Mouse (Mus musculus) thymus, postnatal 25 days (tissue): ENCODE results near the gene Mlf2.

Experiments
- DNase-seq: peaks from one replicate; pipeline ENCODE4 v3.0.0; 2022

Mlf2 gene

DNA sequence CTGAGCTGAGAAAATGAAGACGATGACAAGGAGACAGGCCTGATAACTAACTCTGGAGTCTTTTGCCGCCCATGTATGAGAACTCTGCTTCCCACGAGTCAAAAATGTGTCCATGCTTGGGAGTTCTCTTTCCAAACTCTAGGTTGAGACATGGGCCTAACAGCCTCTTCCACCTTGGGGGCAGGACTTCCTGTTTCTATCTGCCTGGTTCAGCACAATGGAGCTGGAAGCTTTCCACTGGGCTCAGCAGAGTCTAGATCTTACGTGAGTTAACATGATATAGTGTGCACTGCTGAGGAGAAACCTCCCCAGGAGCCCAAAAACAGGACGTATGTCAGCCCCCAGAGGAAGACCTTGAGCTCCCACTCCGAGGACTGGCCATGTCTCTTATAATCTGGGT lies 18.0 kb upstream of the Mlf2 start:
- DNase-seq: no peak

DNA sequence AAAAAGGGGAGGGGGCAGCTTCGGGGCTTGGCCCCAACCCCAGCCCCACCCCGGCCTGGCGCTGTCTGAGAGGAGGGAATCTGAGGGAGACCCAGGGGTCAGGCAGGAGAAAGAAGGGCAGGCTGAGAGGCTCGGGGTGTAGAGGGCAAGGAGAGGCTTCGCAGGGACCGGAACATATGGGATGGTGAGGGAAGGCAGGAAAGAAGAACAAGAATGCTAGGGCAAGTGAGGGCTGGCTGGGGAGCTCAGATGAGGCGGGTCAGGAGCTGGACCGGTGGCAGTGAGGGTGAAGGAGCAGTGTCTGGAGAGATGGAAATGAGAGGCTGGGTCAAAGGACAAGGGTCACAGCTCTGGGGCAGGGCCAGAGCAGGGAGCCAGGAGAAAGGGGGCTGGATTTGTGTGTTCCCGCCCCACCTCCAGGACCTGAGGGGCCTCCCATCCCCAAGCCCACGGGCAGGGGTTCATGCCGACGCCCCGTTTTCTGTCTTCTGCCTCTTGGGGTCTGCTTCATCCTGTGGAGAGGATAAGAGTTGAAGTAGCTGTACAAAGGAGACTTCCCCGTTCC lies 17.4 kb upstream of the Mlf2 start:
- no peak for DNase-seq

DNA sequence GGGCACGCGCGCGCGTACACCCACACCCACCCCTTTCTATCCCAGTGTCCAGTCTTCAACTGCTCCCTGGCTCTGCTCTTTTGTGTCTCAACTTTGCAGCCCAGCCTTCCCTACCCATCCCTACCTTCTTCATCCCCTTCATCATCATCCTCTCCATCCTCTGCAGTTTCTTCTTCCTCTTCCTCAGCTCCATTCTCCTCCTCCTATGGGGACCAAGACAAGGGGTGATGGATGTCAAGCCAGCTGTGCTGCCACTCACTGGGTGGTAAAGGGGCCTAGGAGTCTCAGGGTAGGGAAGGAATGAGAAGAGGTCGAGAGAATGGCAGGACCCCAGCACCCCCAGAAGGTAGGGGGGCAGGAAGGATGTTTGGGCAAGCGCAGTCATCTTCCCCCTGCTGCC lies 16.7 kb upstream of the Mlf2 start:
- no peak for DNase-seq

DNA sequence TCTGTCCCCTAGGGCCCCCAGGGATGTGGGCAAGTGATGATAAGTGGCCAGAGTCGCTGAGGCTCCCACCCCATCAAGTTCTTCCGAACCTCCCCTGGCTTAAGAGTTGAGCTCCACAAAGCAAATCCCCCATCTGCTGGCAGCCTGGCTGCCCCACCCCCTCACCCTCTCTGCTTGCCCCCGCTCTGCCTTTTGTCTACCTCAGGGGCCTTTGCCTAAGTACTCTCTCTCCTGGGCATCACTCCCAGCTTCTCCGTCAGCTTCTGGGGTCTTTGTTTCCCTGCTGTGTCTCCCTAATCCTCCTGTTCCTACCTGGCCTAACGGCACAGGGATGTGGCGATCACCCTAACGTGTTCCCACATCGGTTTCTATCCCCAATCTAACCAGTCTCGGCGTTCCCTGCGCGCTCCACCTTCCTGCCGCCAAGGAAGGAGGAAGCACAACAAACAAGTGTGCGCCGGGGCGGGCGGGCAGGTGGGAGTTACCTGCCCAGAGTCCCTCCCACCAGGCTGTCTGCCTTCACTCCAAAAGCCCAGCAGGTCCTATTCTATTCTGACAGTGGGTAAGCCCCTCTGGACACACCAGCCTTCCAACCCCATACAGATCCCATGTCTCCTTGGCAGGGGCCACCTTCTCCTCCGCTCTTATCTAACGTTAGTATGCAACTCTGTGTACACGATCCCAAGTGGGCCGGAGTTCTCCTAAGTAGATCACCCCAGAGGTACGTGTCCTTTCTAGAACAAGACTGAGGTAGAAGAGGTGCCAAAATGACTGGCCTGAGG lies 15.8 kb upstream of the Mlf2 start:
- no peak for DNase-seq

DNA sequence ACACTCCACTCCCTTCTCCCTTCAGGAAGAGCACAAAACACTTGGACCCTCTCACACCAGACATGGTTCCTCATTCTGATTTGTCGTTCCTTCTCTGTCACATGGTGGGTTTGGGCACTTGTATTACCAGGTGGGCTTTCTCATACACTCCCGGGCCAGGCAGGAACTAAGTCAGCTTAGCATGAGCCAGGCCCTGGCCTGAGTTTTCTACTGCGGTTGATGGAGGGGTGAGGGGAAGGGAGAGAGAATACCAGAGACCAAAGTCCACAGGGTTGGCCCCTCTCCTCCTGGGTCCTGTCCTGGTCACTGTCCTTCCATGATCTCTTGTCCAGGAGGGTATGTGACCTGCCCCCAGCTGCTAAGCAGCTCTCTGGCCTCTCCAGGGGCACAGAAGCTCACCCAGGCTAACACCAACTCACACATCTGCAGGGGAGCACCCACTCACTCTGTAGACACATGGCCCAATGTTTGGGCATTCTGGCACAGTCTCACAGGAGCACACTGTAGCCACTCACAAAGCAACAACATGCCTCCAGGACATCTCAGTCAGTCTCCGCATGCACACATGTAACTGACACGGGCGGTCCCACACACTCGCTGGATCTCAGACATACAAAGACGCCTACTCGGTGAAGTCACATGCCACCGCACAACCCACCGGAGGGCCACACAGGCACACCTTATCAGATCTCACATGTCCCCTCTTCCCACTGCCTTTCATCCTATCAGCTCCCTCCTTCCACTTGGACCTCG lies 15.1 kb upstream of the Mlf2 start:
- DNase-seq: peak; percentile 41

DNA sequence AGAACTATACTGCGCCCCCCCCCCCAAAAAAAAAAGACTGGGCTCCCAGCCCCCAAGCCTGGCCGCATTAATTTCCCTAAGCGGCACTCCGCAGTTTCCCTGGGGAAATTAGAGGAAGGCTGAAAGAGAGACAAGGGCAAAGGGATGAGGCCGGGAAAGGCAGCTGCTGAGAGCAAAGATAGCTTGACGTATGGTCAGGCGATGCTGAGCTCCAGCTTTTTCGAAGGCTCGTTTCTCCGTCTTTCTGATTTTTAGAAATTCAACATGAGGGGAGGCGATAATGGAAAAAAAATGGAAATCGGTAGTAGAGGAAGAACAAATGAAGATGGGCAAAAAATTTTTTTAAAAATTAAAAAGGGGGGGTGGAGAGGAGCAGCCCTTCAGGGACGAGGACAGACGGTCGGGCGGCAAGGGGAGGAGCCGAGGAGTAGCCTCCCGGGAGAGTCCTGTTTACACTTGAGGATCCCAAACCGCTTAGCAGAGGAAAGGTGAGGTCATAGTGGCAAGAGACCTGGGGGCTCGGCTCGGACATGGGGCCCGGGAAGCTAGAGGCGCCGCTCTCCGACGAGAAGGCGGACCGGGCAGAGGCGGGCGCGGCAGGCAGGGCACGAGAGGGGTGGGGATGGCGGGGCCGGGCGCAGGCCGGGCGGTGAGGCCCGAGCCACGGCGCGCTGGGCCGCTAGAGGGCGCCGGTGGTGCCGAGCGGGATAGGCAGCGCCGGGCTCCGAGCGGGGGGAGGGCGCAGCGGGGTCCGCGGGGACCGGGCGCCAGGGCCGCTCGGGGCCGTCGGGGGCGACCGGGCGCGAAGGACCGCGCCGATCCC lies 14.3 kb upstream of the Mlf2 start:
- peak; percentile 95 for DNase-seq

DNA sequence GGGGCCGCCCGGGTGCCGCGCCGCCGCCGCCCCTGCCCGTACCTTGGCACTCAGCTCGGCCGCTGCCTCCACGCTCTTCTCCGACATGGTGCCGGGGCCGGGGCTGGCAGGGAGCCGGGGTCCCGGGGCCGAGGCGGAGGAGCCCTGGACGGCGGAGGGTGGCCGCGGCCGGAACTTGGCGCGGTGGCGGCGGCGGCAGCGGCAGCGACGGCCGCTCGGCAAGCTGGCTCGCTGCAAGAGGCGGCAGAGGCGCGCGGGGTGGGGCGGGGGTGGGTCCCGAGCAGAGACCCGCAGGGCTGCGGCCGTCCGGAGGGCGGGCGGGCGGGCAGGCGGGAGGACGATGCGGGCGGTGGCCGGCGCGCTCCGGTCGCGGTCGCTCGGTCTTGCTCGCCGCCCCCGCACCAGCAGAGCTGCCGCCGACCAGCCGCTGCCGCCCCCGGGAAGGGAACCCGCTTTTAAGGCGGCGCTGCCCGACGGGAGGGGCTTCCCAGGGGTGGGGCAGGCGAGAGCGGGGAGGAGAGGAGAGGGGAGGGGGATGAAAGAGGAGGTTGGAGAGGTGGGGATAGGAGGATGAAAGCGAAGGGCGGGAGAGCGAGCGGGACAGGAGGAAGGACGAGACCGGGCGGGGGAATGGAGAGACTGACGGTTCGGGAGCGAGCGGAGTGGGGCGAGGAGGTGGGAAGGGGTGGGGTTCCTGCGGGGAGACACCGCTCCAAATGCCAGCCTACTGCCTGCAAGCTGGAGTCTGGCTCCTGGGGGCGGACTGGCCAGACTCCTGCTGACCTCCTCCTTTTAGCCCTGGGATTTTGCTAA lies 13.5 kb upstream of the Mlf2 start:
- peak; percentile 84 for DNase-seq

DNA sequence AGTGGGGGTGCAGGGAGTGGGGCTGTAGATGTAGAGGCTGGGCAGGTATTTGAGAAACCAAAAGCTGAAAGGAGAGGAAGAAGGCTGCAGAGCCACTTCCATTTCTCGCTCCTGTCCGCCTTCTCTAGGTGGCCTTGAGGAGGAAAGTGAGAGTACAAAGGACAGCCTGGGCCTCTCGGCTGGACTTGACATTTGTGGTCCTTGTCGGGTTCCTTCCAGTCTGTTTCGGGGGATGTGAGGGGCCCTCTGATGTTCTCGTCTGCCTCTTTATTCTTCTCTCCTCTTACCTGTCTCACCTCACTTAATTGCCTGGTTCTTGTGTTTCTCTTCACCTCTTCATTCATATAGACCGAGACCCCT lies 12.9 kb upstream of the Mlf2 start:
- no peak for DNase-seq

DNA sequence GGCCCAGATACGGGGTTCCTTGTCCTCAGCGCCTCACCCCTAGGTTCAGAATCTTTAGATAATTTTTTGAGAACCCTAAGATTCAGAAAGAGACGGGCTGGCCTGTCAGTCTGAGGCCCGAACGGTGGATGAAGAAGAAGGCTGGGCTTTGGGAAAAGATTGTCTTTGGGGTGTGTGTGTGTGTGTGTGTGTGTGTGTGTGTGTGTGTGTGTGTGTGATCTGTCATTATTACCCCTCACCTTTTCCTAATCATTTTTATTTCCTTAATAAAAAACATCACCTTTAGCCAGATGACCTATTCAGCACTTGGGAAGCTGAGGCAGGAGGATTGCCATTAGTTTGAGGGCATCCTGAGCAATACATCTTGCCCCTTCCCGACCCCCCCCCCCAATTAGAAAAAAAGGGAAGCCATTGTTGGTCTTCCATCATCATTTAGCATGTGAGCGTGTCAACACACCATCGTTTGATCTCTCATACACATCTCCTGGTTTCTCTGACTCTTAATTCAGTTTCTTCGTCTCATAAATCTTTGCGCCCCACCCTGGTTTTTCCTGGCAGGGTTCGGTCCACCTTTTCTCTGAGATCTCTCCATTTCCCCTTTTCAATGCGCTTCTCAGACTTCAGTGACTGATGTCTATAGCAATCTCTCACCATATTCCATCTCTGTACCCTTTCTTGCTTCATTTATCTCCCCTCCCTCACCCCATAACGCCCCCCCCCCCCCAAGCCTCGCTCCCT lies 12.1 kb upstream of the Mlf2 start:
- DNase-seq: no peak

DNA sequence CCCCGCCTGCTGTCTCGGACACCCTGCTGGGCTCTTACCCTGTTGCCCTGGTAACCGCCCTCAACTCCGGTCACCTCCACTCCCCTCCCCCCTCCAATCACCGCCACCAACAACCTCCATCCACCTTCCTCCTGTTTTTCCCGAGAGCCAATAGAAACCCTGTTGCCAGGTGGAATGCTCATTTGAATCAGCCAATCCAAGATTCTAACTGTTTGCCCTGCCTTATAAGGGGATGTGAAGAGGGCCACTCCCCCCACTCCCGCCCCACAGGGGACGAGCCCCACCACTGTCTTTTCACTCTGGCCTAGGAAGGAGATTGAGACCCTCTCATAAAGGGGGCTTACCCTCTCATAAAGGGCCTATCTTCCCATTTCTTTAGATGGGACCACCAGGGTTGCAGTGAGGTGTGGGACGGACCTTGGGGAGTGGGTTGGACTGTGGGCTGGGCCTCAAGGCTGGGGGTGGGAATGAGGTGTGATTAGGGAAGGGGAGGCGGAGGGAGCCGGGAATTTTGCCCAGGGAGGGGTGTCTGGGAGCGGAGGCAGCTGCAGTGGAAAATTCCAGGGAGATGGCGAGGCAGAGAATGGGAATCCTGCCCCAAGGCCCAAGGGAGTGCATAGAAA lies 11.4 kb upstream of the Mlf2 start, which contains the start of gene Ptms:
Gene Ptms (minus strand): TSS at position 409 of the 623 bp plus-strand sequence.
- peak; percentile 64 for DNase-seq

DNA sequence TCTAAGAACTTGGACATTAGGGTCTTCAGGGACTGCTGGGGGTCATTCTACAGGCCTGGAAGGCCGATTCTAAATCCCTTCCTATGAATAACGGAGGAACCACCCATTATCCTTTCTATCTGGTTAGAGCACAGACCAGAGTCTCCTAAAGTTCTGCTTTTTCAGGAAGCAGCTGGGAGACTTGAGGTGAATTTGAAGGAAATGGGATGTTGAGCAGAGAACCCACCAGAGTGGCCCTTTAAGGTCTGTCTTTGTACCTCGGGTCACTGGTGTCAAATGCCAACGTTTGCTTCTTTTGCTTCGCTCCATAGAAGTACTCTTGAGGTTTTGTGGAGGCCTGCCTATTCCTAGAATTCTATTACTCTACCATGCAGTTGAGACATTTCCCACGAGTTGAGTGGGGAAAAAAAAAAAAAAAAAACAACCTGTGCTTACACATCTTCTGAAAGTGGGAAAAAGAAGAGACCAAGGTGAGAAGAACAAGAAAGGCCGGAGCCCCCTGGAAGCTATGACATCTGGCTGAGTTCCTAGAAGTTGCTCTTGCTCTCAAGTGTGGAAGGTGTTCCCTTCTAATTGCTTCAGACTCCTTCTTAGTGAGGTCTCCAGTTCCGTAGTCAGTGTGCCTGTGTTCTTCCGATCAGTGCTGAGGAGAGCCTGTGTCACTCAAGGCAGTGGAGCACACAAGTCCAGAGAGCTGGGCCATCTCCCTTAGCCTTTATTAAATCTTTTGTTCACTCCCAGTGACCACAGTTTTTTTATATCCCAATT lies 10.7 kb upstream of the Mlf2 start:
- no peak for DNase-seq

DNA sequence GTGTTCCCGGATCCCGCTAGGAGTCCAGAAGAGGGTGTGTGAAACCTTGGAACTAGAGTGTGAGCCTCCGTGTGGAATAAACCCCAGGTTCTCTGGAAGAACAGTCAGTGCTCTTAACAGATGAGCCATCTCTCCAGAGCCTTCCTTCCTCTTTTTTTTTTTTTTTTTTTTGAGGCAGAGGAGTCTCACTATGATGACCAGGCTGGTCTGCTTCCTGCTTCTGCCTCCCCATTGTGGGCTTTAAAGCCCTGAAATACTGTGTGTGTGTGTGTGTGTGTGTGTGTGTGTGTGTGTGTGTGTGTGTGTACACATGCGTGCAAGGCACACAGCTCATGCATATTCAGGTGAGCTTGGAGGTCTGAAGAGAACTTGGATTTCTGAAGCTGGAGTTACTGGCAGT lies 9.6 kb upstream of the Mlf2 start:
- DNase-seq: no peak

DNA sequence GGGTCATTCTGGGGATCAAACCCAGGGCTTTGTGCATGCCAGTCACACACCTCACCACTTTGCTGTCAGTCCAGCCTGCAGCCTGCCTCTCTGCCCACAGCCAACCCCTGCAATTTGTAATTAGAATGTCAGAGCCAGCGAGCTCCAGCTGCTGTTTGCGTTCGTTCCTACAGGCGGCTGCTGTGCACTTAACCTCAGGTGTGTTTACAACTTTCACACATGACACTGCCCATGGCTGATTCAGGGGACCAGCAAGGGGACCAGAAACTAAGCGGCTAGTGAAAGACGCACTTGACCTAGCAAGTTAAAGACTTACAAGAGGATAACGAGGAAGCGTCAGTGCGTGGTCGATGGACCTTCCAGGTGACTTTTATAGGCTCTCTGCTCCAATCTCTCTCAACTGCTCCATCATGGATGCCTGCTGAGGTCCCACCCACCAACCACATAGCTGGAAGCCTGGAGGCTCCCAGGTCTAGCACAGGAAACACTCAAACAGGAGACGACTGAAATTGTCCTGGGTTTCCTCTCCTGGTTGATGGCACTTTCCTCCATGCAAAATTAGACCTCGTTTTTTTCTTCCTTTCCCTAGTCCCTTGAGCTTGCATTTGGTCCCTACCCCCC lies 5.9 kb upstream of the Mlf2 start:
- DNase-seq: no peak

DNA sequence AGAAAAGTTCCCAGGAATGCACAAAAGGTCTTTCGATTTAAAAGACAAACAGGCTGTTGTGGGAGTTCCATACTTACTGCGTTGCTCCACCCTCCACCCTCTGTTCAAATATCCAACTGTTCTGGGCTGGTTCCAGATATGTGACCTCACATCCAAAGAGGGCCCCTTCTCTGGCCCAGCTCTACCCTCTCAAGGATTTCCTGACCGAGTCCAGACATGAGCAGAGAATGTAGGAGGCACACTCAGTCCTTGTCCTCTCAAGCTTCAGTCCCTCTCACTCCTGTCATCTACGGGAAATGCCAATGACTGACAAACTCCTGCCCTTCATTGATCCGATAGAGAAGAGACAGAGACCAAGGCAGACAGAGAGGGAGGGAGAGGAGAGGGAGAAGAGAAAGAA lies 5.2 kb upstream of the Mlf2 start:
- no peak for DNase-seq

DNA sequence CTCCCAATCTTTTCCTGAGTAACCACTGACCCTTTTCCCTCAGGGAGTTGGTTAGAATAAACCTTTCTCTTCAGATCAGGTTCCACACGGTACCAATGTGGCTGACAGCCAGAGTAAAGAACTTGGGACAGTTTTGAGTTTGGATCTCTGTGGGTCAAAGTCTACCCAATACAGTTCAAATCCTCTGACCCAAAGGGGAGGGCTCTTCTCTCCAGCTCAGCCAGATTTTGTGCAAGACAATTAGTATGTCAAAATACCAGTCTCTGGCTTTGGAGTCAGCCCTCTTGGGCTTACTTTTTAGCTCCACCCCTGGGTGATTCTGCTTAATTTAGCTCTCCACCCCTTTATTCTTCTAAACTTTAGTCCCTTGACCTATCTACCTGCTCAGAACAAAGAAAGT lies 955 bp upstream of the Mlf2 start:
- no peak for DNase-seq

DNA sequence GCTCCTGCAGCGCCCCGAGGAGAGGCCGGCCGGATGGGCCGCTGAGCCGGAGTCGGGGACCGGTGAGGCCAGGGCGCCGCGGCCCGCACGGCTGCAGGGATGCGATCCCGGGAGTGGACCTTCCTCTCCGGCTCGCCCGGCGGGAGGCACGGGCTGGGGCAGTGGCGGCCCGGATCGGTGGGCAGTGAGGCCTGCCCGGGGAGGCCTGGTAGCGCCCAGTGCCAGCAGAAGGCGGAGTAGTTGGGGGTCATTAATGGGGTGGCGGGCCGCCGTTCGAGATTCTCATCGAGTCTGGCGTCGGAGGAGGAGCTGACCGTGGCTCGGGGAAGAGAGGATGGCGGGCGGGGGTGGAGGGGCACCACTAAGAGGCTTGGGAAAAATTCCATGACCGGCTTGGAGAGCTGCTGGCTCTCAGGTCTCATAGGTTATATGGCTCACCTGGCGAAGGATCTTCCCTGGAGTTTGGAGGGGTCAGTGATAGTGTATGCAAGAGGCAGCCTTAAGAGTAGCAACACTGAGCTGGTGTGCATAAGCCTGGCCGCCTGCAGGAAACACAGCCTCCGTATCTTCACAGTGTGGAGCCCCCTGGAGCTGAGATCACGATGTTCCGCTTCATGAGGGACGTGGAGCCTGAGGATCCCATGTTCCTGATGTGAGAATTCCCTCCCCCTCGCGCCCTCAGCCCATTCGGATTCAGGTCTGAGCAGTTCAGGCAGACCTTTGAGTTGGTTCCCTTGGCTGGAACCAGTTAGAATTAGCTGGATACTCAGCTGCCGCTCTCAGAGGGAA lies 533 bp downstream of the Mlf2 start:
- DNase-seq: peak; percentile 65

DNA sequence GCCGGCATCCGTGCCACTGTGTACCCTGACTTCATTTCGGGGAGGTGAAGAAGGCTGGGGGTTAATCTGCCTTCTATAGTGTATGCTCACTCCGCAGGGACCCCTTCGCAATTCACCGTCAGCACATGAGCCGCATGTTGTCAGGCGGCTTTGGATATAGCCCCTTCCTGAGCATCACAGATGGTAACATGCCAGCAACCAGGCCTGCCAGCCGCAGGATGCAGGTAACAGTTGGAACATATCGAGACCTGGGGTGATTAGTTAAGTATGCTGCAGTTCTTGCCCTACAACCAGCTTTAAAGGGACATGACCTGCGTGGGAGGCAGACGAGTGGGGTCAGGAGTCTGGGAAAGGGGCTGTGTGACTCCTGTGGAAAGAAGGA lies 1.1 kb downstream of the Mlf2 start:
- no peak for DNase-seq

DNA sequence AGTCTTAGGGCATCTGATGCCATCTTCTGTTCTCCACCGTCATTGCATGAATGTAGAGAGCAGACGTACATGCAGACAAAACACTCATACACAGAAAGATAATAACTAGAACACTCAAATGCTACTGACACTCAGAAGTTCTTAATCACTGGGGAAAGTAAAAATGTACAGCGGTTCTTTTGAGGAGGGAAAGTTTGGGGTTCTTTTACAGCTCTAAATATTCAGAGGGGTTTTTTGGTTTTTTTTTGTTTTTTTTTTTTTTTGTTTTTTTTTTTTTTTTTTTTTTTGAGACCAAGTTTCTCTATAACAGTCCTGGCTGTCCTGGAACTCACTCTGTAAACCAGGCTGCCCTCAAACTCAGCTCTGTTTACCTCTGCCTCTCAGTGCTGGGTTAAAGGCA lies 1.9 kb downstream of the Mlf2 start:
- no peak for DNase-seq

DNA sequence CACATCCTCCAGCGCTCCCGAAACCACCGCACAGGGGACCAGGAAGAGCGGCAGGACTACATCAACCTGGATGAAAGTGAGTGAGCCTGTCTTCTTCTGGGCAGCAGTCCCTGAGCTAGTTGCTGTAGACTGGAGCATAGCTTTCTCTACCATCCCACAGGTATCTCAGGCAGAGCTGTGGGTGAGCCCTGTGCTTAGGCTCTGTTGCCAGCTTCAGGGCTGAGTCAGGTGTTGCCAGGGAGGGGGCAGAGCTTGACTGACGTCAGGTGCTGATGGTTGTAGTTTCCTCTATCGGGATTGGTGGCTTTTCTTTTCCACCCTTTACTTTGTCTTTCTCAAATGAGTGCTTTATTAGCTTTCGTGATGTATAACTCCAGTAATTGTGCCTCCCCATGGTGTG lies 3.5 kb downstream of the Mlf2 start:
- DNase-seq: no peak
